Mouse (Mus musculus) R1 (cell line): ENCODE data around the gene Ifnb1.
"Not testable (repeated sequence)": the region's sequence is repeated elsewhere in the genome, so short reads cannot be mapped to it uniquely, and the experiment has no call there.

Experiments
- DNase-seq: peaks from one replicate; pipeline ENCODE4 v3.0.0-alpha.2; 2018; ENCODE audit warnings: low read depth, low spot score

The Ifnb1 gene

GRCm38 (mm10) chr4:88522674-88523073 lies at the start of gene Ifnb1:
Gene Ifnb1, minus strand, starts transcription at chr4:88522774.
- DNase-seq, result no peak

- DNase-seq, result no peak
Measured at GRCm38 (mm10) chr4:88571698-88572097, 49.1 kb upstream of the Ifnb1 start, which contains the start of gene Ifna14. Gene Ifna14, minus strand, starts transcription at chr4:88571798.

DNA sequence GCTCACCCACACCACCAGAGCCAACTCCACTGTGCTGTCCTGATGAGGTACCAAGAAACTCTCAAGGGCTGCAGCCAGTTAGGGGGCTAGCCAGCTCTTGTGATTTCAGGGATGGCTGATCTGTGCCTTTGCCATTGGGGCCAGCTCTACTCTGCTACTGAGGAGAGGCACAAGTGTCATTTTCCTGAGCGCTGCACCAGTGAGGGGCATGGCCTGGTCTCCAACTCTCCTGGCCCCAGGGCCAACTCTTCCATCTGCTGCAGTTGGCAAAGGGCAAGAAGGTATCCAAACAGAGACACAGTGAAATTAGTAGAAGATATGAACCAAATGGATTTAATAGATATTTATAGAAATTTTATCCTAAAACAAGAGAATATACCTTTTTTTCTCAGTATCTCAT lies 39.2 kb upstream of the Ifnb1 start:
- DNase-seq, result no peak

- DNase-seq, result not testable (repeated sequence)
Measured at GRCm38 (mm10) chr4:88558145-88558544, 35.6 kb upstream of the Ifnb1 start, which contains the start of gene Ifna15. Gene Ifna15, minus strand, starts transcription at chr4:88558245.

- peak; percentile 79 for DNase-seq
Measured at GRCm38 (mm10) chr4:88550161-88550945, 27.8 kb upstream of the Ifnb1 start.

GRCm38 (mm10) chr4:88547986-88548385 lies 25.4 kb upstream of the Ifnb1 start:
- DNase-seq, result no peak

DNA sequence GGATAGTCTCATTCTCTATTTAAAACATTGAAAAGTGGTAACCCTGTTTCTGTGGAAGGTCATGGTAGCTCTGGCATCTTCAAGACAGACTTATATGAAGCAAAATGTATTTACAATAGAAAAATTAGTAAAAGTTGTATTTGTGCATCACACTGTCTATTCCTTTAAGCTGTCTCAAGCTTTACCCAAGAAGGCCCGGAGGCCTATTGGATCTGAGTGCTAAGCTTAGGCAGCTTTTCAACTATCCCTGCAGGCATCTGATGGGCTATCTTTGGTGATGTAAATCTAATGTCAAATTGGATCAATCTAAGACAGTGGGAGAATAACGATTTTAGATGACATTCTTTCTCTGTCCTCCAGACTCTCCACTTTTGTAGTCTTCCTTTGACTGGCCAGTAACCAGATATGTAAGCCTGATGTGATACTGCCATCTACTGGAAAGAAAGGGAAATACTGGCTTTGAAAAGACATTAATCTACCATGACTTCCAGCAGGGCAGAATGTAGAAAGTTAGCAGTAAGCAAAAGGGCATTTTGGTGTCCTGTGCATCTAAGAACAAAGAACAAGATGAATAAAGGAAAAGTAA lies 21.2 kb upstream of the Ifnb1 start:
- peak; percentile 66 for DNase-seq

DNA sequence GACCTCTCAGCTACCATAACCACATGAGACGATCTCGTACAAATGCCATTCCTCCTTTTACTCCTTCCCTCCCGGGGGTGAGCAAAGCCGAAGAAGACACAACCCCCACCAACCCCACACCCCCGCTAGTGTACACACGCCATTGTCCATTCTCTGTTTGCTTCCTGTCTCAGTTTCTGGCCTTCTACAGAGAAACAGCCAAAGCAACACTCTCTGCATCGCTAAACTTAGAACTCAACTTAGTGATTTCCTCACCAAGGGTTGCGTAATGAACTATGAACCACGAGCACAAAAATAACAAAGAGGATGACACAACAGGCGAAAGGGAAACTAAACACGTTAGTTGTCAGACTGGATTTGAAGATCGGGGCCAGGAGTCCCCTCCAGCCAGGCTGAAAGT lies 14.8 kb upstream of the Ifnb1 start:
- no peak for DNase-seq

- no peak for DNase-seq
Measured at GRCm38 (mm10) chr4:88536640-88537039, 14.1 kb upstream of the Ifnb1 start.

- no peak for DNase-seq
Measured at GRCm38 (mm10) chr4:88535742-88536141, 13.2 kb upstream of the Ifnb1 start.

DNA sequence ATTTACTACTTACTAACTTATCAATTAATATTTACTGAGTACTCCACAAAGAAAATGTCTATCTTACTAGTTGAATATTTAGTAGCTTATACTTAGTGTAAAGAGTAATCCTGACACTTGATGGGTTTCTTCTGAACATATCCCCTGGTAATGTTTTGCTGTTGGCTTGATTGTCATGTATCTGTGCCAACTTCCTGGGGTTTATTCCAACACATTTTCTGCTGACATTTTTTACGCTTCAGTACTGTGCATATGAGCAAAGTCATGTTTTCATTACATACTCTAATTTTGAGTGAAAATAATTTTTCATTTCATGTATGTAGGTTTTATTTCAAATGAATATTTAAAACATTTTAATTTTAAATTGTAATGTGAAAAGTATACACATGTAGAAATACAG lies 12.3 kb upstream of the Ifnb1 start:
- no peak for DNase-seq

DNA sequence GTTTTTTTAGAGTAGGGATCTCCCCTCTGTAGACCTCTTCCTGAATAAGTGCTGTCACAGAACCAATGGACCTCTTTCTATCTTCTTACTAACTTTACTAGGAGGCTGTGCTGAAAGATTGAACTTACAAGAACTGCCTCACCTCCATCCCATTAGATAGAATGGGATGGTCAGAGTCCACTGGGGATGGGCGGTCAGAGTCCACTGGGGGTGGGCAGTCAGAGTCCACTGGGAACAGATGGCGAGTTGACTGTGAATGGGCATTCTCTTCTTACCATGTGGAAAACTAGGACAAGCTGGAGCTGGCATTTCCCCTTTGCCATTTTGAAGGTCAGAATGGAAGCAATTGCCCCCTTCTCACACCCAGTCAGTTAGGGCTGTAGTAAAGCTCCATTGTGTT lies 10.9 kb upstream of the Ifnb1 start:
- DNase-seq, result no peak

- DNase-seq, result no peak
Measured at GRCm38 (mm10) chr4:88530892-88531291, 8.3 kb upstream of the Ifnb1 start.

GRCm38 (mm10) chr4:88530271-88530670 lies 7.7 kb upstream of the Ifnb1 start:
- no peak for DNase-seq

- no peak for DNase-seq
Measured at GRCm38 (mm10) chr4:88526379-88527049, 3.9 kb upstream of the Ifnb1 start.

- no peak for DNase-seq
Measured at GRCm38 (mm10) chr4:88525393-88525792, 2.8 kb upstream of the Ifnb1 start.

DNA sequence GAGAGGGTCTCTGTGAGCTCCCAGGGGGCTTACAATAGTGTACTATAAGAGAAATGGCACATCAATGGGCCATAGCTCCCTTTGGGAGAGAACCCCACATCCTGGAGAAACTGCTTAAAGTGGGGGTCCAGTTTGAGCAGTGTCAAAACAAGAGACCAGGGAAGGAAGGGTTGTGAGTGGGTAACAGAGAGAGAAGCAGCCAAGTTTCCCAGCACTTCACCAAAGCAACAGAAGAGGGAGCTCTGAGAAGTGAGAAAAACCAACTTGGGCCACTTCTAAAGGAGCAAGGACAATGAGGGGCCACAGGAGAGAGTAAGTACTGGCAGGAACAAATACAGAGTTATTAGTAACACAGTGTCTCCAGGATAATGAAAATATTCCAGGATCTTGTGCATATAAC lies 667 bp upstream of the Ifnb1 start:
- peak; percentile 24 for DNase-seq

DNA sequence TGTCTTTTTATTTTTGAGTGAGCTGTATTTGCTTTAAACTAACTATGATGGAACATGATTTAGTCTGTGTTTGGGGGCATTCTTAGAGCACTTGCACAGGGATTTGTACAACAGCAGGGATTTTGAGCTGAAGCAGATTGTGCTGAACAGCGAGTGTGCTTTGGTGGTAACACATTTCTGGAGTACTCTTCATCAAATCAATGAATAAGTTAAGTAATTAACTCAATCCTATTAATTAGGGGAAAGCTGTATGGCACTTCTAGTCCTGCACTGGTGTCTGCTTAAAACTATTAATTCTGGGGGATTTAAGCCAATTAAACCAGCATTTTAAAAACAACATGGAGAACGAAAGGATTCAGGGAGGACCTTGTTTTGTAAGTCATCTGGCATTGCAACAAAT lies 4.6 kb downstream of the Ifnb1 start:
- DNase-seq, result no peak

DNA sequence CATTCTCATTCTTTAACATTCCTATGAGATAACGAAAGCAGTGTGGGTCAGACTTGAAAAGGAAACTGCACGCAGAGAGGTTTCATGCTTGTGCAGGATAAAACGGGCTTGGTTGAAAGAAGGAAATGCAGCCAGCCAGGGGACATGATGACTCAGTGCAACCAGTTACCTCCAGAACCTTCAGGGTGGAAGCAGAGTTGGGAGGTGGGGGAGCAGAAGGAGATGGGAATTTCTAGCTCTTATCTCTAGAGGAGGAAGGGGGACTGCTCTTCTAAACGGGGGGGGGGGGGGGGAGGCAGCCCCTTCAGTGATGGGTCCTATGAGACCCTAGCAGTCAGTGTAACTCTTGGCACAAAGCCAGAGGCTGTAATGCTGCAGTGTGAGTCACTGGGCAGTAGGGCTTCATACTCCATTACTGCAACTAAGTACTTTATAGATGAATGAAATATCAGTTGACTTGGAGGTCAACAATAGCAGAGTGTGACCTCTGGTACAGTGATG lies 6.8 kb downstream of the Ifnb1 start:
- no peak for DNase-seq

GRCm38 (mm10) chr4:88515250-88515649 lies 7.3 kb downstream of the Ifnb1 start:
- DNase-seq, result no peak

DNA sequence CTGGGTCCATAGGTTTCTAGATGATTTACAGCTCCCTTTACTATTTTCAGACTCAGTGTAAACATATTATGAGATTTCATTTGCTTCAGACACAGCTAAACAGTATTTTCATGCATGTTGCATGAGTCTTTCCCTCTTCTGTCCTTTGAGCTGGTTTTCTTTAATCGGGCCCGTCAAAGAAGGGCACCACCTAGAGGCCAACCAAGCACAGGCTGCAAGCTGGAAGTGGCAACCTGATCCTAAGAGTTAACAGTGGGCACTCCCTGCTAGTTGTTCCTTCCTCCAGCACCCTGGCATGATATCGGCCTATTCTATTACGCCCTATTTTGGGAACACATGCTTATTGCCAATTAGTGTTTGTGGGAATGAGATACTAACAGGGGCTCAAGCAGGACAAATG lies 8.2 kb downstream of the Ifnb1 start:
- peak; percentile 42 for DNase-seq

DNA sequence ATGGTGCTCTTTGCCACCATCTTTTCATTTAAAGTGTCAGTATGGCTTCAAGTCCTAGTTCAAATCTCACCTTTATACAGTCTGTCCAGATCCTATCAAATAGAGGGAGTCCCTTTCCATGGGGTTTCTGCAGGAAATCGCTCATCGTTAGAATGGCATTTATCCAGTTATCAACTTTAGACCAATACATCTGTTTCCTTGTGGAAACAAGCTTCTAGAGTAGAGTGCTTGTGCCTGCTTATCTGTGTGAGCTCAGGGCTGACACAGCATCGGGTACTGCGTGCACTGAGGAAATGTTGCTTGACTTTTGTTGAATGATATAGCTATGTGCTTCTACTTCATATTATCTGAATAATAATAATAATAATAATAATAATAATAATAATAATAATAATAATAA lies 8.8 kb downstream of the Ifnb1 start:
- no peak for DNase-seq

DNA sequence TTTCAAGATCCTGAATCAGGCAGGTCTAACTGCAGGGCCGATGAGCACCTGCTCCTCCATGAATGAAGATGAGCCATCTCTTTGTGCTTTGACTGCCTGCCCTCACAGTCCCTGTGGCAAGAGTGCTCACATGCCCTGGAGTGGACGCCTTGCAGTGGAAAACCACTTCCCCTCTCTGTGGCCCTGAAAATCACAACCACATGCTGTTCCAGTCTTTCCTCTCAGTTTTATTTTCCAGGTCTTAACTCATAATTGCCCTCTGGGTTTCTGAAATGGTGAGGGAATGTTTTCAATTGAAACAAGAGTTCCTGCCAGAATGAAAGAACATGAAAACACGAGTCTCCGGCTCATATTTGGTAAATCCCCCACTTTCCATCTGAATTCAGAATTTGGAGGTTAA lies 18.8 kb downstream of the Ifnb1 start:
- no peak for DNase-seq
